Mouse (Mus musculus): ENCODE results near the gene Krtcap2. TPM values are rescaled to one million over a fixed set of nuclear protein-coding genes. Genes with fewer than 3 reads are reported as not detected.

Krtcap2 gene
- total and polyA plus RNA-seq, 2 experiments from 2014 or later: 41.8 to 192 TPM

- Histone ChIP-seq H3K4me2 (ENCODE audit: low read depth, low read length) (no peak overlapping the region), H3K27ac (ENCODE audit: low read depth) (no peak overlapping the region), H3K9ac (replicated peaks; ENCODE audit: low read depth, low read length) (no peak overlapping the region), H3K4me3 (ENCODE audit: low read depth, low read length) (no peak overlapping the region), H3K4me1 (ENCODE audit: control insufficient read depth, insufficient read depth) (peaks cover 4% of the 10 kb centered on the region; the same call in 1 of the 2 replicates), H3K27me3 (ENCODE audit: control insufficient read depth, insufficient read depth, low read length) (no peaks in the 10 kb centered on the region), H3K9me3 (replicated peaks; ENCODE audit: control insufficient read depth, low read length) (no peaks in the 10 kb centered on the region), H3K36me3 (replicated peaks; ENCODE audit: control insufficient read depth, insufficient read depth, low read length) (no peaks in the 10 kb centered on the region)
- DNase-seq (ENCODE audit: low spot score) (no peak), ATAC-seq (ENCODE audit: insufficient read depth, low read depth) (no peak)
- 71% methylated on average over 5 of the region's 5 CpGs for WGBS
- no peak for TF ChIP-seq EP300 (IDR thresholded peaks at IDR 0.05; ENCODE audit: low read depth)
Measured at GRCm38 (mm10) chr3:89292303-89292702, 46.5 kb downstream of the Krtcap2 start.

- Histone ChIP-seq H3K27ac (ENCODE audit: low read depth) (no peak overlapping the region), H3K4me3 (ENCODE audit: low read depth, low read length) (no peak overlapping the region)
- ATAC-seq (ENCODE audit: insufficient read depth, low read depth): no peak
Measured at GRCm38 (mm10) chr3:89293247-89293918, 47.6 kb downstream of the Krtcap2 start.

GRCm38 (mm10) chr3:89294195-89294594 lies 48.4 kb downstream of the Krtcap2 start:
- no peak for TF ChIP-seq CTCF (IDR thresholded peaks at IDR 0.05; ENCODE audit: low read depth)
- no peak for TF ChIP-seq EP300 (IDR thresholded peaks at IDR 0.05; ENCODE audit: low read depth)
- H3K27ac ChIP-seq (ENCODE audit: low read depth): no peak overlapping the region
- H3K9ac ChIP-seq (replicated peaks; ENCODE audit: low read depth, low read length): no peak overlapping the region
- H3K4me1 ChIP-seq (ENCODE audit: control insufficient read depth, insufficient read depth): no peaks in the 10 kb centered on the region
- DNase-seq (ENCODE audit: low spot score) (no peak), ATAC-seq (ENCODE audit: insufficient read depth, low read depth) (no peak)
- 63% methylated on average over 5 of the region's 5 CpGs for WGBS
- H3K36me3 ChIP-seq (replicated peaks; ENCODE audit: control insufficient read depth, insufficient read depth, low read length): no peaks in the 10 kb centered on the region
- no peaks in the 10 kb centered on the region for H3K9me3 ChIP-seq (replicated peaks; ENCODE audit: control insufficient read depth, low read length)
- H3K4me3 ChIP-seq (ENCODE audit: low read depth, low read length): no peak overlapping the region
- H3K4me2 ChIP-seq (ENCODE audit: low read depth, low read length): no peak overlapping the region
- H3K27me3 ChIP-seq (ENCODE audit: control insufficient read depth, insufficient read depth, low read length): no peaks in the 10 kb centered on the region

More at GRCm38 (mm10) chr3:89293247-89293918, 47.6 kb downstream of the Krtcap2 start:
- Histone ChIP-seq H3K9ac (replicated peaks; ENCODE audit: low read depth, low read length) (no peak overlapping the region), H3K27me3 (ENCODE audit: control insufficient read depth, insufficient read depth, low read length) (no peaks in the 10 kb centered on the region), H3K9me3 (replicated peaks; ENCODE audit: control insufficient read depth, low read length) (no peaks in the 10 kb centered on the region), H3K4me1 (ENCODE audit: control insufficient read depth, insufficient read depth) (peaks cover 2% of the 10 kb centered on the region; the same call in 1 of the 2 replicates), H3K36me3 (replicated peaks; ENCODE audit: control insufficient read depth, insufficient read depth, low read length) (no peaks in the 10 kb centered on the region), H3K4me2 (ENCODE audit: low read depth, low read length) (no peak overlapping the region)
- no peak for TF ChIP-seq CTCF (IDR thresholded peaks at IDR 0.05; ENCODE audit: low read depth)
- no peak for TF ChIP-seq EP300 (IDR thresholded peaks at IDR 0.05; ENCODE audit: low read depth)
- 87% methylated on average over 11 of the region's 11 CpGs for WGBS
- no peak for DNase-seq (ENCODE audit: low spot score)

GRCm38 (mm10) chr3:89295685-89296230 lies 50.0 kb downstream of the Krtcap2 start:
- Histone ChIP-seq H3K27me3 (ENCODE audit: control insufficient read depth, insufficient read depth, low read length) (no peaks in the 10 kb centered on the region), H3K9ac (replicated peaks; ENCODE audit: low read depth, low read length) (no peak overlapping the region), H3K9me3 (replicated peaks; ENCODE audit: control insufficient read depth, low read length) (no peaks in the 10 kb centered on the region), H3K4me1 (ENCODE audit: control insufficient read depth, insufficient read depth) (peaks cover 6% of the 10 kb centered on the region; the same call in 1 of the 2 replicates), H3K27ac (ENCODE audit: low read depth) (no peak overlapping the region), H3K36me3 (replicated peaks; ENCODE audit: control insufficient read depth, insufficient read depth, low read length) (no peaks in the 10 kb centered on the region), H3K4me3 (ENCODE audit: low read depth, low read length) (no peak overlapping the region), H3K4me2 (ENCODE audit: low read depth, low read length) (no peak overlapping the region)
- DNase-seq (ENCODE audit: low spot score) (no peak), ATAC-seq (ENCODE audit: insufficient read depth, low read depth) (no peak)
- no peak for TF ChIP-seq EP300 (IDR thresholded peaks at IDR 0.05; ENCODE audit: low read depth)
- TF ChIP-seq CTCF (IDR thresholded peaks at IDR 0.05; ENCODE audit: low read depth): no peak
- 70% methylated on average over 8 of the region's 8 CpGs for WGBS

GRCm38 (mm10) chr3:89296761-89297396 lies 51.1 kb downstream of the Krtcap2 start:
- no peaks in the 10 kb centered on the region for H3K27me3 ChIP-seq (ENCODE audit: control insufficient read depth, insufficient read depth, low read length)
- no peak overlapping the region for H3K4me2 ChIP-seq (ENCODE audit: low read depth, low read length)
- no peak for DNase-seq (ENCODE audit: low spot score)
- H3K27ac ChIP-seq (ENCODE audit: low read depth): no peak overlapping the region
- no peaks in the 10 kb centered on the region for H3K36me3 ChIP-seq (replicated peaks; ENCODE audit: control insufficient read depth, insufficient read depth, low read length)
- H3K4me1 ChIP-seq (ENCODE audit: control insufficient read depth, insufficient read depth): peaks cover 6% of the 10 kb centered on the region; the same call in 1 of the 2 replicates
- no peaks in the 10 kb centered on the region for H3K9me3 ChIP-seq (replicated peaks; ENCODE audit: control insufficient read depth, low read length)
- no peak overlapping the region for H3K9ac ChIP-seq (replicated peaks; ENCODE audit: low read depth, low read length)
- WGBS: 64% methylated on average over 11 of the region's 11 CpGs
- TF ChIP-seq CTCF (IDR thresholded peaks at IDR 0.05; ENCODE audit: low read depth): no peak
- TF ChIP-seq EP300 (IDR thresholded peaks at IDR 0.05; ENCODE audit: low read depth): no peak
- no peak overlapping the region for H3K4me3 ChIP-seq (ENCODE audit: low read depth, low read length)
- ATAC-seq (ENCODE audit: insufficient read depth, low read depth): no peak
